Mouse (Mus musculus) small intestine, adult 2 months (tissue): ENCODE data around the gene Anp32a.

ENCODE experiments used
- CTCF ChIP-seq: fragments of 200-500 bp; IDR thresholded peaks from 2 replicates; pipeline ENCODE4 v1.5.1; 2012; ENCODE audit warnings: low read depth, mild to moderate bottlenecking, control low read depth, inconsistent platforms, low read length, moderate library complexity, mixed read lengths; ENCODE audit not compliant: insufficient replicate concordance, insufficient read length; ENCODE audit errors: extremely low read depth
- POLR2A ChIP-seq: fragments of 200-500 bp; IDR thresholded peaks from 2 replicates; pipeline ENCODE4 v1.6.1; 2012; ENCODE audit warnings: low read depth, mild to moderate bottlenecking, control low read depth, inconsistent platforms, low read length, moderate library complexity

DNA sequence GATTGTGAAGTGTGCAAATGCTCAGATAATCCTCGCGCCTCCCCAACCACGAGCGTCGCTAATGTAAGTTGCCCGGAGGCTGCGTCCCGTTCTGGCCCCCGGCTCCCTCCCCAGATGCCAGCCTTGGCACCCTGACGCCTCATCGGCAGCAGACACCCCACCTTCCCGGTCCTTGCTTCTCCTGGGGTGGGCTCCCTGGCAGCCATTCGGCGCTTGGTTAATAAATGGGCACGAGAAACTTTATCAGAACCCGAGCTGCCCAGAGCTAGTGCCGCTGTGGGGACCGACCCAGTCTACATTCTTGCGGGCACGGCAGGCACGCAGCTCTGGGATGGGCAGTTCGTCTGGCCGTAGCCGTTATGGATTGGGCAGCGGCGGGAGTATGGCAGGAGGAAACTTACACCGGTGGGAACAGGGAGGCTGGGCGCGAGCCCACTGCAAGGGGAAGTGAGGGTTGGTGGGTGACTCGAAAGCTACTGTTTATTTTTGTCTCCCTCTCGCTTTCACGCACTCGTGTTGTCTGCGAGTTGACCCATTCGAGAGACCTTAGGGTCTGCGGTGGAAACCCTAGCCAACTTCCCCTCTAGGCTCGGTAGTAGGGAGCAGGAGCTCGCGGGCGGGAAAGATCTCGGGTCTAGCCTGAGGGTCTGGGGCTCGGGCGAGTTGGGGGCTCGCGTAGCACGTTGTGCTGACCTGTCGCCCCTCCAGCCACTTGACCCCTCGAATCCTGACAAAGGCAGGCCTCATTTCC is 1.5 kb downstream of the Anp32a start:
- TF ChIP-seq POLR2A, result peak; percentile 22; the same call in 1 of the 2 replicates
- TF ChIP-seq CTCF, result no peak
